Comparison of ENCODE assay signal across 10 mouse cellular contexts in genomic region chr9:87248118-87248517, GRCm38 (mm10). TPM values are rescaled to one million over a fixed set of nuclear protein-coding genes. Genes with fewer than 3 reads are reported as not detected.
DNase-seq lines count a peak whose midpoint lies in the region; ATAC-seq and TF ChIP-seq lines count a peak whose summit lies in the region.
"Had no signal": no experiment of that assay in that cellular context is flagged by ENCODE, and none has a peak within 500 bp of the region (broad histone marks: within the 10 kb centered on the region; RNA-seq: fewer than 3 reads in every experiment).

No protein-coding gene starts in this region.

- no peaks in the 10 kb centered on the region for H3K4me1 ChIP-seq in intestine, postnatal 0 days (replicated peaks; ENCODE audit: control insufficient read depth, insufficient read depth, low read length)
- no peaks in the 10 kb centered on the region for H3K4me1 ChIP-seq in intestine, embryonic 16.5 days (ENCODE audit: control insufficient read depth, insufficient read depth, low read length)
- H3K4me1 ChIP-seq in midbrain, embryonic 12.5 days: no peaks in the 10 kb centered on the region
- H3K4me1 ChIP-seq in kidney, embryonic 16.5 days (ENCODE audit: insufficient read depth, low read length): no peaks in the 10 kb centered on the region
- H3K4me1 ChIP-seq: heart, embryonic 15.5 days; liver, embryonic 13.5 days had no signal

- peak; percentile 71 for TF ChIP-seq CTCF in intestine, postnatal 0 days (IDR thresholded peaks at IDR 0.05; ENCODE audit: low read depth)

- no peak for ATAC-seq in intestine, postnatal 0 days
- ATAC-seq in intestine, embryonic 16.5 days: no peak
- peak; percentile 82 for ATAC-seq in CD4-positive, CD25-positive, alpha-beta regulatory T cell, adult 4 months
- peak; percentile 65; the same call in 1 of the 2 replicates for ATAC-seq in midbrain, embryonic 12.5 days (ENCODE audit: low FRiP score, low read depth)
- no peak for ATAC-seq in kidney, embryonic 16.5 days (ENCODE audit: low FRiP score, low TSS enrichment)

- WGBS in intestine, postnatal 0 days: 43% methylated on average over 3 of the region's 3 CpGs
- 44% methylated on average over 3 of the region's 3 CpGs for WGBS in intestine, embryonic 16.5 days
- WGBS in midbrain, embryonic 12.5 days: 64% methylated on average over 3 of the region's 3 CpGs
- WGBS in kidney, embryonic 16.5 days: 46% methylated on average over 3 of the region's 3 CpGs

- peaks cover 19% of the 10 kb centered on the region for H3K36me3 ChIP-seq in intestine, postnatal 0 days (ENCODE audit: control insufficient read depth, insufficient read depth)
- no peaks in the 10 kb centered on the region for H3K36me3 ChIP-seq in intestine, embryonic 16.5 days (ENCODE audit: control insufficient read depth, insufficient read depth, low read length)
- H3K36me3 ChIP-seq in midbrain, embryonic 12.5 days: peaks cover 24% of the 10 kb centered on the region
- H3K36me3 ChIP-seq in kidney, embryonic 16.5 days (ENCODE audit: insufficient read depth, low read length): peaks cover 10% of the 10 kb centered on the region; the same call in 1 of the 2 replicates

- H3K4me2 ChIP-seq in intestine, postnatal 0 days (replicated peaks; ENCODE audit: low read depth): no peak overlapping the region
- H3K4me2 ChIP-seq in intestine, embryonic 16.5 days (ENCODE audit: low read depth, low read length): no peak overlapping the region
- H3K4me2 ChIP-seq in midbrain, embryonic 12.5 days (replicated peaks): no peak overlapping the region
- H3K4me2 ChIP-seq in kidney, embryonic 16.5 days (replicated peaks; ENCODE audit: low read depth, low read length): no peak overlapping the region
- H3K4me2 ChIP-seq: heart, embryonic 15.5 days; liver, embryonic 13.5 days had no signal

- no peak overlapping the region for H3K27ac ChIP-seq in intestine, postnatal 0 days (ENCODE audit: low read depth, low read length)
- no peak overlapping the region for H3K27ac ChIP-seq in intestine, embryonic 16.5 days (ENCODE audit: low read length)
- H3K27ac ChIP-seq in midbrain, embryonic 12.5 days (replicated peaks): no peak overlapping the region
- no peak overlapping the region for H3K27ac ChIP-seq in kidney, embryonic 16.5 days (ENCODE audit: low read length)
- H3K27ac ChIP-seq: heart, embryonic 15.5 days; liver, embryonic 13.5 days had no signal

- no peak overlapping the region for H3K9ac ChIP-seq in intestine, postnatal 0 days (ENCODE audit: low read depth, low read length)
- no peak overlapping the region for H3K9ac ChIP-seq in intestine, embryonic 16.5 days (ENCODE audit: low read depth, low read length)
- no peak overlapping the region for H3K9ac ChIP-seq in midbrain, embryonic 12.5 days (replicated peaks)
- no peak overlapping the region for H3K9ac ChIP-seq in kidney, embryonic 16.5 days (replicated peaks; ENCODE audit: low read length)
- H3K9ac ChIP-seq: heart, embryonic 15.5 days; liver, embryonic 13.5 days had no signal

- peak; percentile 27 for DNase-seq in brain, adult 2 months (ENCODE audit: low read depth, low spot score)
- no peak for DNase-seq in testis, postnatal 14 days (ENCODE audit: low spot score)
- DNase-seq in cerebellum, postnatal 4 days (ENCODE audit: low spot score in 2 of 2): no peak
- DNase-seq: liver, embryonic 13.5 days had no signal

- H3K9me3 ChIP-seq in intestine, postnatal 0 days (ENCODE audit: control insufficient read depth): no peaks in the 10 kb centered on the region
- no peaks in the 10 kb centered on the region for H3K9me3 ChIP-seq in intestine, embryonic 16.5 days (ENCODE audit: control insufficient read depth, low read length)
- no peaks in the 10 kb centered on the region for H3K9me3 ChIP-seq in midbrain, embryonic 12.5 days
- no peaks in the 10 kb centered on the region for H3K9me3 ChIP-seq in kidney, embryonic 16.5 days (ENCODE audit: low read length)
- H3K9me3 ChIP-seq: heart, embryonic 15.5 days; liver, embryonic 13.5 days had no signal

- no peaks in the 10 kb centered on the region for H3K27me3 ChIP-seq in intestine, postnatal 0 days (replicated peaks; ENCODE audit: control insufficient read depth, insufficient read depth, low read length)
- no peaks in the 10 kb centered on the region for H3K27me3 ChIP-seq in intestine, embryonic 16.5 days (replicated peaks; ENCODE audit: control insufficient read depth, insufficient read depth, low read length)
- H3K27me3 ChIP-seq in midbrain, embryonic 12.5 days: no peaks in the 10 kb centered on the region
- H3K27me3 ChIP-seq in kidney, embryonic 16.5 days (ENCODE audit: insufficient read depth, low read length): no peaks in the 10 kb centered on the region
- H3K27me3 ChIP-seq: heart, embryonic 15.5 days; liver, embryonic 13.5 days had no signal

- H3K4me3 ChIP-seq in intestine, postnatal 0 days (ENCODE audit: low read depth, low read length): no peak overlapping the region
- no peak overlapping the region for H3K4me3 ChIP-seq in intestine, embryonic 16.5 days (ENCODE audit: low read length)
- H3K4me3 ChIP-seq in midbrain, embryonic 12.5 days: no peak overlapping the region
- no peak overlapping the region for H3K4me3 ChIP-seq in kidney, embryonic 16.5 days (ENCODE audit: low read length)
- H3K4me3 ChIP-seq: heart, embryonic 15.5 days; liver, embryonic 13.5 days had no signal

RNA-seq across cellular contexts. Expression of gene Cep162, which starts 7.2 kb away (rescaled TPM):
- 1.8 and 2.2 TPM in 2 replicates for polyA plus RNA-seq in intestine, postnatal 0 days (2015; fragmentation: Nextera tagmentation; extraction: Ambion mirVana)
- polyA plus RNA-seq in intestine, embryonic 16.5 days (2015; fragmentation: Nextera tagmentation; extraction: Ambion mirVana): 3.4 and 3.5 TPM in 2 replicates
- polyA plus RNA-seq in CD4-positive, CD25-positive, alpha-beta regulatory T cell, adult 4 months (2017; shearing (Covaris generic)): 10 to 100 TPM; 12.8 to 13.3 TPM
- 10.7 and 12.3 TPM in 2 replicates for polyA plus RNA-seq in midbrain, embryonic 12.5 days (2016; fragmentation: Nextera tagmentation; extraction: Ambion mirVana)
- 5.7 and 7.4 TPM in 2 replicates for polyA plus RNA-seq in kidney, embryonic 16.5 days (2015; fragmentation: Nextera tagmentation; extraction: Ambion mirVana)

Comparison
In these comparisons a context has a peak if more than half of its experiments do, and no peak if none do; other contexts are left out.
1. ATAC-seq: peak in CD4-positive, CD25-positive, alpha-beta regulatory T cell, adult 4 months (single experiment) and midbrain, embryonic 12.5 days (single experiment); none in intestine, postnatal 0 days (single experiment), intestine, embryonic 16.5 days (single experiment) and kidney, embryonic 16.5 days (single experiment).